Mouse (Mus musculus) liver, postnatal 0 days (tissue): ENCODE measurements around the gene Fgr. TPM values are rescaled to one million over a fixed set of nuclear protein-coding genes. Genes with fewer than 3 reads are reported as not detected.

Experiments
- ATAC-seq: fragments of 200-750 bp; cut with Nextera tagmentation; 2 replicates; pipeline ENCODE4 v1.8.0; 2017; ENCODE audit warnings: mild to moderate bottlenecking, moderate library complexity
- DNase-seq: peaks from one replicate; pipeline ENCODE4 v3.0.0-alpha.2; 2016
- H3K27ac ChIP-seq: fragments of 300-500 bp; sonication (generic); 2 replicates; pipeline ENCODE4 v1.5.1; 2014; ENCODE audit warnings: antibody characterized with exemption, moderate library complexity, mild to moderate bottlenecking, low read depth
- H3K27me3 ChIP-seq: fragments of 300-500 bp; sonication (generic); 2 replicates; pipeline ENCODE4 v1.6.1; 2014; ENCODE audit warnings: low read length, control low read depth, mixed read lengths; ENCODE audit not compliant: insufficient read depth
- H3K36me3 ChIP-seq: fragments of 300-500 bp; sonication (generic); replicated peaks from 2 replicates; pipeline ENCODE4 v1.6.1; 2014; ENCODE audit warnings: mild to moderate bottlenecking, control low read depth, low read length, moderate library complexity, mixed read lengths; ENCODE audit not compliant: insufficient read depth
- H3K4me1 ChIP-seq: fragments of 300-500 bp; sonication (generic); 2 replicates; pipeline ENCODE4 v1.6.1; 2014; ENCODE audit warnings: antibody characterized with exemption, mild to moderate bottlenecking, control low read depth; ENCODE audit not compliant: insufficient read depth
- H3K4me2 ChIP-seq: fragments of 300-500 bp; sonication (generic); 2 replicates; pipeline ENCODE4 v1.6.1; 2014; ENCODE audit warnings: low read depth, mild to moderate bottlenecking, low read length, moderate library complexity, mixed read lengths
- H3K4me3 ChIP-seq: fragments of 300-500 bp; sonication (generic); 2 replicates; pipeline ENCODE4 v1.5.1; 2014; ENCODE audit warnings: low read depth, low read length
- H3K9ac ChIP-seq: fragments of 300-500 bp; sonication (generic); replicated peaks from 2 replicates; pipeline ENCODE4 v1.6.1; 2014; ENCODE audit warnings: mild to moderate bottlenecking, moderate library complexity
- H3K9me3 ChIP-seq: fragments of 300-500 bp; sonication (generic); 2 replicates; pipeline ENCODE4 v1.6.1; 2016; ENCODE audit warnings: mild to moderate bottlenecking, control low read depth, low read length, mixed read lengths
- CTCF ChIP-seq: sonication (generic); IDR thresholded peaks from 2 replicates; pipeline ENCODE4 v1.5.1; 2016; ENCODE audit warnings: antibody characterized with exemption, low read depth
- EP300 ChIP-seq: IDR thresholded peaks from 2 replicates; pipeline ENCODE4 v1.6.1; 2016; ENCODE audit warnings: antibody characterized with exemption, low read depth, mild to moderate bottlenecking
- WGBS: fragments of 180-500 bp; shearing (Covaris S2); extraction: QIAGEN DNeasy Blood & Tissue Kit; methylation state at CpG from one replicate; pipeline ENCODE4 v1.1.7; 2014; ENCODE audit not compliant: insufficient replicate concordance; 5-methylcytosine and 5-hydroxymethylcytosine counted together
- polyA plus RNA-seq: library from polyadenylated mRNA; unstranded; fragments of >200 nt; fragmentation: Nextera tagmentation; extraction: Ambion mirVana; gene quantifications from 2 replicates; pipeline ENCODE4 v1.2.1, GENCODE M21; 2015

Fgr gene
- polyA plus RNA-seq, 1 experiment from 2014 or later = 4.0 TPM

DNA sequence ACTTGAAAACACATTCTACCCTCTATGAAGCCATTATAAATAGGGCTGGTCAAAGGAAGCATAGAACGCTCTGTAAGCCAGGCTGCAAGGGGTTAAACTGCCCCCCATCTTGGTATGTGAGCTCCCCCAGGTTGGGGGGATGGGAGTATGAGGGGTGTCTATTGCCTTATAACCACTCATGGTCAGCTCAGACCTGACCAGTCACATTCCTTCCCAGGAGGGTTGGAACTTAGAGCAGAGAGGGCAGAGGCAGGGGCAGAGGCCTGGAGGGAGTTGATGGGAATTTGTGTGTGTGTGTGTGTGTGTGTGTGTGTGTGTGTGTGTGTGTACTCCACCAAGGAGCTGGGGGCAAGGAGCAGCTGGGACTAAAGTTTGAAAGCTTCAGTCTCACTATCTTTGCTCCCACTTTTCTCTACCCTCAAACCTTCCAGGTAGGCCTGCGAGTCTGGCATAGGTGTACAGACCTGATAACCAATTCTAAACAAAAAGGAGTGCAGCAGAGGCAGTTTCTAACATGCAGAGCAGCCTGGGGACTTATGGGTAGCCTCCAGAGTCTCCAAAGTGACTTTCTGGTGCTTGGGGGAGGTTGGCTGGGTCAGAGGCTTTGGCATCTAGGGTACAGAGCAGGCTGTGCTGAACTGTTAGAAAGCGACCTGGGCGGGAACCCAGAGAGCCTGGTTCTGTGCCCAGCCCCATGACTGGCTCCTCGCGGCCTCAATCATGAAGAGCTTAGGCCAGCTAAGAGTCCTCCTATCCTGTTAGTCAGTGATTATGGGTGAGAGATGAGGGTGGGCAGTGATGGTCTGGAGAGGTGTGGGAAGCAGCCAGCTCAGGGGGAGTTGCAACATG lies 70.1 kb downstream of the Fgr start:
- no peaks in the 10 kb centered on the region for H3K9me3 ChIP-seq
- no peak for ATAC-seq
- 75% methylated on average over 6 of the region's 6 CpGs for WGBS
- TF ChIP-seq CTCF = no peak
- no peak overlapping the region for H3K9ac ChIP-seq
- H3K4me2 ChIP-seq = no peak overlapping the region
- DNase-seq = no peak
- H3K27me3 ChIP-seq = peaks cover 17% of the 10 kb centered on the region
- H3K27ac ChIP-seq = no peak overlapping the region
- no peaks in the 10 kb centered on the region for H3K36me3 ChIP-seq
- H3K4me1 ChIP-seq = peaks cover 38% of the 10 kb centered on the region
- H3K4me3 ChIP-seq = no peak overlapping the region

DNA sequence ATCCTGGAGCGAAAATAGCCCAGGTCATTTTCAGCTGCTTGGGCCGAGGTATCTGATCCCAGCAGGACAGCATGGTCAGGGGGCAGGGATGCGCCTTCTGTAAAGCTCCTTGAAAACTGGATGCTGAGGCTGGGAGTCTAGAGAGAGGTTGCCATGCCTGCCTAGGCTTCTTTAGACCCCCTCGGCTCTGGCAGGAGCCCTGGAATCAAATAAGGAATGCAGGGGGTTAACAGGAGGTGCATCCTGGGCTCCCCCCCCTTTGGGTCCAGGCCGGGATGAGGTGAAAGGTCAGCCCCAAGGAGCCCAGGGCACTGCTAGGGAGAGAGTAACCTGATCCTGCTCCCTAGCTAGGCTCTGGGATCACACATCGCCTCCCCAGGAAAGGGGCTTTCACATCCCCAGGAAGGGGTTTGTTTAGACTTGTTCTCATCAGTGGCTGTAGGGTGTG lies 70.8 kb downstream of the Fgr start:
- Histone ChIP-seq H3K4me2 (no peak overlapping the region), H3K4me3 (no peak overlapping the region), H3K27ac (no peak overlapping the region), H3K4me1 (peaks cover 35% of the 10 kb centered on the region), H3K27me3 (peaks cover 12% of the 10 kb centered on the region), H3K9ac (no peak overlapping the region), H3K9me3 (no peaks in the 10 kb centered on the region), H3K36me3 (no peaks in the 10 kb centered on the region)
- TF ChIP-seq EP300 = no peak
- TF ChIP-seq CTCF = no peak
- 67% methylated on average over 6 of the region's 6 CpGs for WGBS
- ATAC-seq = no peak
- DNase-seq = no peak

- Histone ChIP-seq H3K4me2 (no peak overlapping the region), H3K27ac (no peak overlapping the region), H3K27me3 (no peaks in the 10 kb centered on the region), H3K9me3 (no peaks in the 10 kb centered on the region), H3K9ac (no peak overlapping the region), H3K4me3 (no peak overlapping the region), H3K36me3 (no peaks in the 10 kb centered on the region), H3K4me1 (peaks cover 45% of the 10 kb centered on the region)
- no peak for ATAC-seq
- WGBS = 55% methylated on average over 11 of the region's 11 CpGs
- TF ChIP-seq EP300 (no peak), CTCF (no peak)
- DNase-seq = no peak
Measured at GRCm38 (mm10) chr4:133045771-133046474, 72.0 kb downstream of the Fgr start.

DNA sequence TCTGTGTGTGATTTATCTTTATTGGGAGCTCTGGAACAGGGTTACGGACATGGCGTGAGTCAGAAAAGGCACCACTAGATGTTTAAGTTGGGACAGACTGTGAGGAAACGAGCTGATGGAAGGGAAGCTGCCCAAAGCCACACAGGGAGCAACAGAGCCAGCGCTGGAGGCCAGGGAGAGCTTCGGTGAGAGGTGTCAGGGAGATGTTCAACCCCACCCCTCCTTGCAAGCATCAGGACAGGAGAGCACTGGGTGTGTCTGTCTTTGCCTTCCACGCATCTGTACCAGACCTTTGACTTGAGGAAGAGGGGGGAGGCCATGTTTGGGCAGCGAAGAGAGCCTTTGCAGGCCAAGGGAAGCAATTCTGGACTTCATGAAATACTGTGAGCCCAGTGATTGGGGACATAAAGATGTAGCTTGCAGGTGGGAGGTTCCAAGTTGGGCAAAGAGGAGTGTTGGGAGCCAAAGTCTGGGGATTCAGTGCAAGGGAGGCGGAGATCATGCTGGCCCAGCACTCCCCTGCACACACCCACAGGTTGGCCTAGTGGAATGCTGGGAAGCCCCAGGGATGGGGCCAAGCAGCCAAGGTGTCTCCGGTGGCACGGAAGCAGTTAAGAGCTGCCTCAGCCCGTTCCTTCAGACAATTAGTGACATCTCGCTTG lies 72.9 kb downstream of the Fgr start:
- no peak overlapping the region for H3K4me3 ChIP-seq
- DNase-seq = no peak
- peaks cover 45% of the 10 kb centered on the region for H3K4me1 ChIP-seq
- no peak overlapping the region for H3K4me2 ChIP-seq
- H3K9ac ChIP-seq = no peak overlapping the region
- no peaks in the 10 kb centered on the region for H3K36me3 ChIP-seq
- H3K27me3 ChIP-seq = no peaks in the 10 kb centered on the region
- WGBS = 63% methylated on average over 12 of the region's 12 CpGs
- ATAC-seq = no peak
- H3K9me3 ChIP-seq = no peaks in the 10 kb centered on the region
- H3K27ac ChIP-seq = no peak overlapping the region
- TF ChIP-seq EP300 (no peak), CTCF (no peak)

GRCm38 (mm10) chr4:133047353-133048105 lies 73.6 kb downstream of the Fgr start:
- no peak overlapping the region for H3K27ac ChIP-seq
- no peaks in the 10 kb centered on the region for H3K27me3 ChIP-seq
- H3K4me3 ChIP-seq = no peak overlapping the region
- no peak for DNase-seq
- peaks cover 40% of the 10 kb centered on the region for H3K4me1 ChIP-seq
- 64% methylated on average over 16 of the region's 16 CpGs for WGBS
- no peak for ATAC-seq
- H3K36me3 ChIP-seq = no peaks in the 10 kb centered on the region
- H3K4me2 ChIP-seq = no peak overlapping the region
- TF ChIP-seq EP300 = no peak
- TF ChIP-seq CTCF = no peak
- H3K9me3 ChIP-seq = no peaks in the 10 kb centered on the region
- H3K9ac ChIP-seq = no peak overlapping the region
